Comparison of ENCODE assay signal across 28 mouse cellular contexts in genomic region chrX:94785983-94786382, GRCm38 (mm10).
DNase-seq lines count a peak whose midpoint lies in the region; ATAC-seq lines count a peak whose summit lies in the region.
"Had no signal": no experiment of that assay in that cellular context is flagged by ENCODE, and none has a peak within 500 bp of the region (broad histone marks: within the 10 kb centered on the region; RNA-seq: fewer than 3 reads in every experiment).

No protein-coding gene starts in this region.

- peak overlapping the region; percentile 28 for H3K4me3 ChIP-seq in megakaryocyte, embryonic 14.5 days (replicated peaks)
- H3K4me3 ChIP-seq: embryonic facial prominence, embryonic 13.5 days; embryonic facial prominence, embryonic 15.5 days; erythroblast, embryonic 14.5 days; forebrain, embryonic 10.5 days; forebrain, embryonic 12.5 days had no signal

- H3K36me3 ChIP-seq in megakaryocyte, embryonic 14.5 days (replicated peaks; ENCODE audit: low read length), result peaks cover 7% of the 10 kb centered on the region
- H3K36me3 ChIP-seq: embryonic facial prominence, embryonic 13.5 days; embryonic facial prominence, embryonic 15.5 days; forebrain, embryonic 10.5 days; forebrain, embryonic 12.5 days; G1E had no signal

- peaks cover 4% of the 10 kb centered on the region for H3K27me3 ChIP-seq in megakaryocyte, embryonic 14.5 days (replicated peaks)
- H3K27me3 ChIP-seq: CH12.LX; embryonic facial prominence, embryonic 13.5 days; embryonic facial prominence, embryonic 15.5 days; forebrain, embryonic 12.5 days had no signal

- no peak for DNase-seq in kidney, adult 9 months
- DNase-seq: adrenal gland, adult 8-10 months; adrenal gland, postnatal 14 days; adrenal gland, postnatal 36 days; B cell, adult 2 months; cerebellum, adult 11-12 months; cerebellum, adult 2 months; cerebellum, adult 9-10 months; cerebellum, postnatal 10 days; cerebellum, postnatal 25 days; embryo, embryonic 11 days had no signal

- H3K9me3 ChIP-seq in megakaryocyte, embryonic 14.5 days, result peaks cover 9% of the 10 kb centered on the region
- H3K9me3 ChIP-seq: embryonic facial prominence, embryonic 13.5 days; embryonic facial prominence, embryonic 15.5 days; forebrain, embryonic 10.5 days; forebrain, embryonic 12.5 days; G1E had no signal

- H3K4me1 ChIP-seq in megakaryocyte, embryonic 14.5 days, result peaks cover 20% of the 10 kb centered on the region
- H3K4me1 ChIP-seq: embryonic facial prominence, embryonic 13.5 days; embryonic facial prominence, embryonic 15.5 days; forebrain, embryonic 10.5 days; forebrain, embryonic 12.5 days had no signal

- no peak for ATAC-seq in megakaryocyte, adult 5-6 weeks (ENCODE audit: poor library complexity, severe bottlenecking)
- peak; percentile 94 for ATAC-seq in common myeloid progenitor, adult 5-6 weeks (replicated peaks; ENCODE audit: low read depth, poor library complexity, severe bottlenecking)
- peak; percentile 26; the same call in 1 of the 2 replicates for ATAC-seq in megakaryocyte-erythroid progenitor cell, adult 5-6 weeks (replicated peaks; ENCODE audit: low FRiP score, low TSS enrichment, poor library complexity, severe bottlenecking)
- ATAC-seq in inflammation-experienced regulatory T-cells, adult 6 months, result no peak
- ATAC-seq: activated CD4-positive, CD25-positive, alpha-beta regulatory T cell, adult 4 months; CD4-positive, CD25-positive, alpha-beta regulatory T cell, adult 4 months; forebrain, embryonic 14.5 days; forebrain, embryonic 16.5 days; Patski had no signal

Comparison
In these comparisons a context has a peak if more than half of its experiments do, and no peak if none do; other contexts are left out.
1. ATAC-seq: peak in common myeloid progenitor, adult 5-6 weeks (single experiment) and megakaryocyte-erythroid progenitor cell, adult 5-6 weeks (single experiment); none in megakaryocyte, adult 5-6 weeks (single experiment) and inflammation-experienced regulatory T-cells, adult 6 months (single experiment).